Mouse (Mus musculus) liver, embryonic 14.5 days (tissue): ENCODE data around the gene Cd2.

ENCODE experiments used
- CTCF ChIP-seq: IDR thresholded peaks from 2 replicates; pipeline ENCODE4 v1.5.1; 2016; ENCODE audit warnings: antibody characterized with exemption, low read depth, control low read depth
- EP300 ChIP-seq: IDR thresholded peaks from 2 replicates; pipeline ENCODE4 v1.6.1; 2016; ENCODE audit warnings: antibody characterized with exemption, low read depth

DNA sequence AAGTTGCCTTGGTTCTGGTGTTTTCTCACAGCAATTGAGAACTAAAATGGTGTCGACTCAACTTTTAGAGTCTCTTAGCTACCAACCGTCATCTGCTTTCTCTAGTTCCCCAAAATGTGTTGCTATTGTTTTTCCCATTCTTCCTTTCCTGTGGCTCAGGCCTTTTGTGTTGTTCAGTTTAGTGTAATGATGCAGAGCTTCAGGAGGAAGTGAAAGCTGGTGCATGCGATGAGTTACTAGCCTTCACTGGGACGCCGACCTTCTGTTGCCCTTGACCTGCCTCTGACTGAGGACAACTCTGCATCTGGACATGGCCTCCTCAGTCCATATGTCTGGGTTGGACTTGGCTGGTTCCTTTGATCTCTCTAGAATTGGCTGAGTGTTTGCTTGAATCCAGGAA lies 16.9 kb downstream of the Cd2 start:
- TF ChIP-seq CTCF, result no peak
- TF ChIP-seq EP300, result no peak
